Mouse (Mus musculus): Measurements from ENCODE around the gene Dock4.

DNA sequence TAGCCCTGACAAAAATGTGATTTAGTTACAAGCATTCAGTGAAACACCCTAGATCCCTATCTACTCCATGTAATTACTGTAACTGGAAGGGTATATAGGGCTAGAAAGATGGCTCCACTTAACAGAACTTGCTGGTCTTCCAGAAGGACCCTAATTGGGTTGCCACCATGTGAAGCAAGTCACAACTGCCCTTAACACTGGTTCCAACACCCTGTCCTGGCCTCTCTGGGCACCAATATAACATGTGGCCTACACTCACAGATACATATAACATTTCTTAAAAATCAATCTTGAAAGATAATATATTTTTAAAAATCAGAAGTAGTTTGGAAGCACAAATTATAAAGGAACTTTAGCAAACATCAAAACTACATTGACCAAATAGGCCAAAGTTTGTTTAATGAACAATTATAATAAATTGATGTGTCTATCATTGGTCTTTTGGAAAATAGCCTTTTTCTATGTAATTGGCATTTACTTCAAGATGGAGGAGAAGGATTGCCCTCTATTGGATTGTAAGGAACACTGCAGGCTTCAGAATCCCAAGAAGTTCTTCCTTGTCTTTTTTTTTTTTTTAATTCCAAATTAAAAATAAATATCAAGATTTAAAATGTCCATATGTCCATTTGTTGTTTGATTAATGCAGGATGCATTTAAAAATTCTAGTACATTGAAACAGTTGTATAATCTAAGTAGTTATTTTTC lies 369.1 kb downstream of the Dock4 start:
- TF ChIP-seq CTCF (IDR thresholded peaks at IDR 0.05; ENCODE audit: low read depth, low read length): no peak
- no peak for TF ChIP-seq POLR2A (IDR thresholded peaks at IDR 0.05; ENCODE audit: insufficient read depth, low read length)
- TF ChIP-seq EP300 (IDR thresholded peaks at IDR 0.05; ENCODE audit: insufficient read depth, low read depth, low read length): no peak
